Mouse (Mus musculus) limb, embryonic 12.5 days (tissue): ENCODE data around the gene Dgki. TPM values are rescaled to one million over a fixed set of nuclear protein-coding genes. Genes with fewer than 3 reads are reported as not detected.
A peak's percentile ranks its signal among the peaks of the same experiment; 100 is the strongest.

Experiments
- ATAC-seq: fragments of 200-750 bp; cut with Nextera tagmentation; 2 replicates; pipeline ENCODE4 v1.8.0; 2017; ENCODE audit warnings: low read depth, moderate TSS enrichment; ENCODE audit not compliant: insufficient number of reproducible peaks, insufficient read depth, low FRiP score, low TSS enrichment
- H3K27ac ChIP-seq: fragments of 300-500 bp; sonication (generic); 2 replicates; pipeline ENCODE4 v1.5.1; 2016; ENCODE audit warnings: mild to moderate bottlenecking, moderate library complexity
- H3K27me3 ChIP-seq: fragments of 300-500 bp; sonication (generic); 2 replicates; pipeline ENCODE4 v1.6.1; 2016; ENCODE audit warnings: mild to moderate bottlenecking, moderate library complexity
- H3K36me3 ChIP-seq: fragments of 300-500 bp; sonication (generic); 2 replicates; pipeline ENCODE4 v1.6.1; 2016; ENCODE audit warnings: mild to moderate bottlenecking, moderate library complexity
- H3K4me1 ChIP-seq: fragments of 300-500 bp; sonication (generic); replicated peaks from 2 replicates; pipeline ENCODE4 v1.6.1; 2016
- H3K4me2 ChIP-seq: fragments of 300-500 bp; sonication (generic); 2 replicates; pipeline ENCODE4 v1.6.1; 2016; ENCODE audit warnings: mild to moderate bottlenecking, moderate library complexity
- H3K4me3 ChIP-seq: fragments of 300-500 bp; sonication (generic); replicated peaks from 2 replicates; pipeline ENCODE4 v1.5.1; 2016; ENCODE audit warnings: mild to moderate bottlenecking
- H3K9ac ChIP-seq: fragments of 300-500 bp; sonication (generic); replicated peaks from 2 replicates; pipeline ENCODE4 v1.6.1; 2016; ENCODE audit warnings: mild to moderate bottlenecking, moderate library complexity
- H3K9me3 ChIP-seq: fragments of 300-500 bp; sonication (generic); 2 replicates; pipeline ENCODE4 v1.6.1; 2016; ENCODE audit warnings: mild to moderate bottlenecking, moderate library complexity
- WGBS: fragments of 180-500 bp; shearing (Covaris S2); methylation state at CpG from one replicate; pipeline ENCODE4 v1.1.7; 2016; 5-methylcytosine and 5-hydroxymethylcytosine counted together
- polyA plus RNA-seq: library from polyadenylated mRNA; unstranded; fragments of >200 nt; fragmentation: Nextera tagmentation; extraction: Ambion mirVana; gene quantifications from 2 replicates; pipeline ENCODE4 v1.2.1, GENCODE M21; 2016

The Dgki gene
- polyA plus RNA-seq, 1 experiment from 2014 or later = 1.0 TPM

- Histone ChIP-seq H3K4me1 (0 out of 2 replicates have a peak, but pooled peaks cover 4% of the 10 kb centered on the region), H3K27ac (no peak overlapping the region), H3K4me3 (no peak overlapping the region), H3K9ac (no peak overlapping the region), H3K9me3 (no peaks in the 10 kb centered on the region), H3K36me3 (no peaks in the 10 kb centered on the region), H3K4me2 (no peak overlapping the region), H3K27me3 (peaks cover 7% of the 10 kb centered on the region)
- WGBS = 86% methylated on average over 2 of the region's 2 CpGs
- ATAC-seq = no peak
Observed at GRCm38 (mm10) chr6:37292068-37292467, 7.9 kb downstream of the Dgki start.

GRCm38 (mm10) chr6:37291171-37291570 is 8.8 kb downstream of the Dgki start:
- H3K27ac ChIP-seq = no peak overlapping the region
- no peak overlapping the region for H3K4me2 ChIP-seq
- 89% methylated on average over 1 of the region's 1 CpGs for WGBS
- H3K27me3 ChIP-seq = 0 out of 2 replicates have a peak, but pooled peaks cover 3% of the 10 kb centered on the region
- H3K9me3 ChIP-seq = no peaks in the 10 kb centered on the region
- no peak overlapping the region for H3K4me3 ChIP-seq
- no peaks in the 10 kb centered on the region for H3K36me3 ChIP-seq
- 0 out of 2 replicates have a peak, but pooled peaks cover 4% of the 10 kb centered on the region for H3K4me1 ChIP-seq
- H3K9ac ChIP-seq = no peak overlapping the region
- no peak for ATAC-seq

GRCm38 (mm10) chr6:37290691-37291090 is 9.3 kb downstream of the Dgki start:
- Histone ChIP-seq H3K36me3 (no peaks in the 10 kb centered on the region), H3K9ac (no peak overlapping the region), H3K4me3 (no peak overlapping the region), H3K27me3 (no peaks in the 10 kb centered on the region), H3K9me3 (no peaks in the 10 kb centered on the region), H3K27ac (no peak overlapping the region), H3K4me2 (no peak overlapping the region), H3K4me1 (0 out of 2 replicates have a peak, but pooled peaks cover 4% of the 10 kb centered on the region)
- no peak for ATAC-seq
- 94% methylated on average over 3 of the region's 3 CpGs for WGBS

- Histone ChIP-seq H3K4me1 (no peaks in the 10 kb centered on the region), H3K9me3 (no peaks in the 10 kb centered on the region), H3K4me2 (no peak overlapping the region), H3K36me3 (no peaks in the 10 kb centered on the region), H3K9ac (no peak overlapping the region), H3K27ac (no peak overlapping the region), H3K27me3 (no peaks in the 10 kb centered on the region), H3K4me3 (no peak overlapping the region)
- WGBS = 81% methylated on average over 4 of the region's 4 CpGs
- ATAC-seq = no peak
Observed at GRCm38 (mm10) chr6:37286134-37286533, 13.8 kb downstream of the Dgki start.

GRCm38 (mm10) chr6:37284879-37285278 is 15.1 kb downstream of the Dgki start:
- Histone ChIP-seq H3K9me3 (no peaks in the 10 kb centered on the region), H3K36me3 (no peaks in the 10 kb centered on the region), H3K27me3 (no peaks in the 10 kb centered on the region), H3K4me3 (no peak overlapping the region), H3K4me2 (no peak overlapping the region), H3K9ac (no peak overlapping the region), H3K4me1 (no peaks in the 10 kb centered on the region), H3K27ac (no peak overlapping the region)
- ATAC-seq = no peak
- WGBS = 93% methylated on average over 9 of the region's 9 CpGs

- H3K27ac ChIP-seq = no peak overlapping the region
- no peaks in the 10 kb centered on the region for H3K36me3 ChIP-seq
- no peaks in the 10 kb centered on the region for H3K4me1 ChIP-seq
- no peak for ATAC-seq
- no peak overlapping the region for H3K9ac ChIP-seq
- no peaks in the 10 kb centered on the region for H3K27me3 ChIP-seq
- no peaks in the 10 kb centered on the region for H3K9me3 ChIP-seq
- no peak overlapping the region for H3K4me2 ChIP-seq
- 60% methylated on average over 2 of the region's 2 CpGs for WGBS
- no peak overlapping the region for H3K4me3 ChIP-seq
Observed at GRCm38 (mm10) chr6:37283336-37283735, 16.6 kb downstream of the Dgki start.

GRCm38 (mm10) chr6:37282659-37283058 is 17.3 kb downstream of the Dgki start:
- ATAC-seq = no peak
- 61% methylated on average over 1 of the region's 1 CpGs for WGBS
- Histone ChIP-seq H3K27me3 (no peaks in the 10 kb centered on the region), H3K9ac (no peak overlapping the region), H3K36me3 (no peaks in the 10 kb centered on the region), H3K4me2 (no peak overlapping the region), H3K4me3 (no peak overlapping the region), H3K4me1 (no peaks in the 10 kb centered on the region), H3K27ac (no peak overlapping the region), H3K9me3 (no peaks in the 10 kb centered on the region)

GRCm38 (mm10) chr6:37276834-37277715 is 22.9 kb downstream of the Dgki start:
- H3K27ac ChIP-seq = no peak overlapping the region
- no peak overlapping the region for H3K9ac ChIP-seq
- no peak overlapping the region for H3K4me2 ChIP-seq
- H3K9me3 ChIP-seq = no peaks in the 10 kb centered on the region
- H3K4me3 ChIP-seq = no peak overlapping the region
- no peaks in the 10 kb centered on the region for H3K27me3 ChIP-seq
- no peaks in the 10 kb centered on the region for H3K36me3 ChIP-seq
- 0 out of 2 replicates have a peak, but pooled peaks have one; percentile 20 for ATAC-seq
- H3K4me1 ChIP-seq = peaks cover 9% of the 10 kb centered on the region
- 33% methylated on average over 6 of the region's 6 CpGs for WGBS

- 70% methylated on average over 5 of the region's 5 CpGs for WGBS
- no peak overlapping the region for H3K9ac ChIP-seq
- peaks cover 9% of the 10 kb centered on the region for H3K4me1 ChIP-seq
- no peaks in the 10 kb centered on the region for H3K9me3 ChIP-seq
- H3K4me3 ChIP-seq = no peak overlapping the region
- no peak overlapping the region for H3K4me2 ChIP-seq
- no peak for ATAC-seq
- H3K27ac ChIP-seq = no peak overlapping the region
- no peaks in the 10 kb centered on the region for H3K27me3 ChIP-seq
- H3K36me3 ChIP-seq = no peaks in the 10 kb centered on the region
Observed at GRCm38 (mm10) chr6:37276181-37276580, 23.8 kb downstream of the Dgki start.

- Histone ChIP-seq H3K4me2 (no peak overlapping the region), H3K9ac (no peak overlapping the region), H3K36me3 (no peaks in the 10 kb centered on the region), H3K4me3 (no peak overlapping the region), H3K27me3 (no peaks in the 10 kb centered on the region), H3K9me3 (no peaks in the 10 kb centered on the region), H3K4me1 (no peaks in the 10 kb centered on the region), H3K27ac (no peak overlapping the region)
- ATAC-seq = no peak
- 64% methylated on average over 8 of the region's 8 CpGs for WGBS
Observed at GRCm38 (mm10) chr6:37270905-37271591, 28.9 kb downstream of the Dgki start.

GRCm38 (mm10) chr6:37268589-37268988 is 31.4 kb downstream of the Dgki start:
- Histone ChIP-seq H3K9me3 (0 out of 2 replicates have a peak, but pooled peaks cover 3% of the 10 kb centered on the region), H3K27me3 (no peaks in the 10 kb centered on the region), H3K4me2 (no peak overlapping the region), H3K36me3 (no peaks in the 10 kb centered on the region), H3K9ac (no peak overlapping the region), H3K4me3 (no peak overlapping the region), H3K27ac (no peak overlapping the region), H3K4me1 (no peaks in the 10 kb centered on the region)
- 85% methylated on average over 6 of the region's 6 CpGs for WGBS
- ATAC-seq = no peak
